22 mouse cellular contexts compared by ENCODE assay signal in the genomic region with DNA sequence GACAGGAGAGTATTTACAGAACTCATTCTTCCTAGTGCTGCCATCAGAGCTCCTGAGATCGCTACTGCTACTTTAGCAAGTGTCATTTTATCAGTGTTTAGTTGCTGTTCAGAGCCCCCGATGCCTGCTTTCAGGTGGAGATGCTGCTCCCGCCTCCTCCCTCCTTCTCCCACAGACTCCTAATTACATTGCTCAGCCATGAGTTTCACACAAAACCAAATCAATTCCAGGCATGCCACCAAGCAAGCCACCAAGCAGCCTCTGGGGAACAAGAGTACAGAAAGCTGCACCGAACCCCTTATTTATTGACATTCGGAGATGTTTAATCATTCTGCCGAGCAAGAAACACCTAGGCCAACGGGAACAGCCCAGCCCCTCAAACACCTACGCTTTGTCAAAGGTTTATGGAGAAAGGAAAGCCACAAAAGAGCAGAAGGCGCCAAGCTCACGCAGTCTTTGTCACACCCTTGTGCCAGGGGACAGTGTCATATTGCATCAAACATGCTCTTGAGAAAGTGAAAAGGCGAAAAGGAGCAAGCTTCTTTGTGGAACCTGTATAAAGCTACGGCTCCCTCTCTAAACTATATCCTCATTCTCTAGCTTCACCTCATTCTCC. TPM values are rescaled to one million over a fixed set of nuclear protein-coding genes. Genes with fewer than 3 reads are reported as not detected.
DNase-seq lines count a peak whose midpoint lies in the region; ATAC-seq lines count a peak whose summit lies in the region.
"Had no signal": no experiment of that assay in that cellular context is flagged by ENCODE, and none has a peak within 500 bp of the region (broad histone marks: within the 10 kb centered on the region; RNA-seq: fewer than 3 reads in every experiment).

No protein-coding gene starts in this region.

- DNase-seq in hindbrain, embryonic 14.5 days (ENCODE audit: low spot score) = peak; percentile 29
- no peak for DNase-seq in hindbrain, embryonic 11.5 days (ENCODE audit: low spot score)
- peak; percentile 31 for DNase-seq in embryonic facial prominence, embryonic 14.5 days (ENCODE audit: low spot score)
- DNase-seq in thymus, postnatal 0 days (ENCODE audit: low spot score) = no peak
- DNase-seq: adrenal gland, postnatal 14 days; cerebellum, adult 2 months; gastrocnemius, postnatal 14 days; heart, adult 18-20 months; kidney, adult 8-10 months; lung, adult 2 months; right cerebral cortex, postnatal 25 days; thymus, postnatal 36 days had no signal

- no peak overlapping the region for H3K4me3 ChIP-seq in hindbrain, embryonic 14.5 days (replicated peaks; ENCODE audit: low read length)
- H3K4me3 ChIP-seq in hindbrain, embryonic 11.5 days (ENCODE audit: low read depth, low read length) = no peak overlapping the region
- no peak overlapping the region for H3K4me3 ChIP-seq in liver, embryonic 15.5 days (replicated peaks)
- H3K4me3 ChIP-seq in liver, embryonic 12.5 days = no peak overlapping the region
- no peak overlapping the region for H3K4me3 ChIP-seq in embryonic facial prominence, embryonic 14.5 days (ENCODE audit: low read depth, low read length)
- no peak overlapping the region for H3K4me3 ChIP-seq in stomach, embryonic 15.5 days (replicated peaks)
- H3K4me3 ChIP-seq: erythroblast, embryonic 14.5 days; heart, embryonic 13.5 days; limb, embryonic 15.5 days; myocyte had no signal

- ATAC-seq in hindbrain, embryonic 14.5 days (ENCODE audit: low FRiP score) = 0 out of 2 replicates have a peak, but pooled peaks have one; percentile 55
- no peak for ATAC-seq in hindbrain, embryonic 11.5 days (ENCODE audit: low FRiP score)
- ATAC-seq in liver, embryonic 15.5 days (ENCODE audit: insufficient read depth) = no peak
- ATAC-seq in liver, embryonic 12.5 days = no peak
- ATAC-seq in embryonic facial prominence, embryonic 14.5 days (ENCODE audit: low read depth) = no peak
- 0 out of 2 replicates have a peak, but pooled peaks have one; percentile 41 for ATAC-seq in stomach, embryonic 15.5 days (ENCODE audit: insufficient read depth, low FRiP score, low read depth)
- ATAC-seq: forebrain, embryonic 14.5 days had no signal

- H3K27me3 ChIP-seq in hindbrain, embryonic 14.5 days (ENCODE audit: control insufficient read depth, insufficient read depth, low read length) = no peaks in the 10 kb centered on the region
- no peaks in the 10 kb centered on the region for H3K27me3 ChIP-seq in hindbrain, embryonic 11.5 days (ENCODE audit: control insufficient read depth, insufficient read depth, low read length)
- H3K27me3 ChIP-seq in liver, embryonic 15.5 days = no peaks in the 10 kb centered on the region
- H3K27me3 ChIP-seq in liver, embryonic 12.5 days (replicated peaks) = no peaks in the 10 kb centered on the region
- H3K27me3 ChIP-seq in embryonic facial prominence, embryonic 14.5 days (replicated peaks; ENCODE audit: control insufficient read depth, insufficient read depth, low read length) = no peaks in the 10 kb centered on the region
- no peaks in the 10 kb centered on the region for H3K27me3 ChIP-seq in stomach, embryonic 15.5 days (replicated peaks)
- H3K27me3 ChIP-seq: CH12.LX; heart, embryonic 13.5 days; limb, embryonic 15.5 days had no signal

- 66% methylated on average over 12 of the region's 12 CpGs for whole genome bisulfite sequencing in hindbrain, embryonic 14.5 days
- 81% methylated on average over 12 of the region's 12 CpGs for WGBS in hindbrain, embryonic 11.5 days
- 62% methylated on average over 12 of the region's 12 CpGs for WGBS in liver, embryonic 15.5 days (ENCODE audit: insufficient replicate concordance)
- WGBS in liver, embryonic 12.5 days (ENCODE audit: insufficient replicate concordance) = 72% methylated on average over 12 of the region's 12 CpGs
- WGBS in embryonic facial prominence, embryonic 14.5 days = 68% methylated on average over 12 of the region's 12 CpGs
- WGBS in stomach, embryonic 15.5 days = 53% methylated on average over 12 of the region's 12 CpGs

- no peaks in the 10 kb centered on the region for H3K36me3 ChIP-seq in hindbrain, embryonic 14.5 days (replicated peaks; ENCODE audit: control insufficient read depth, insufficient read depth)
- H3K36me3 ChIP-seq in hindbrain, embryonic 11.5 days (ENCODE audit: control insufficient read depth, insufficient read depth, low read length) = no peaks in the 10 kb centered on the region
- H3K36me3 ChIP-seq in liver, embryonic 15.5 days (replicated peaks) = no peaks in the 10 kb centered on the region
- no peaks in the 10 kb centered on the region for H3K36me3 ChIP-seq in liver, embryonic 12.5 days
- no peaks in the 10 kb centered on the region for H3K36me3 ChIP-seq in embryonic facial prominence, embryonic 14.5 days (ENCODE audit: control insufficient read depth, insufficient read depth, low read length)
- H3K36me3 ChIP-seq in stomach, embryonic 15.5 days = no peaks in the 10 kb centered on the region
- H3K36me3 ChIP-seq: heart, embryonic 13.5 days; limb, embryonic 15.5 days had no signal

- no peaks in the 10 kb centered on the region for H3K9me3 ChIP-seq in hindbrain, embryonic 14.5 days (ENCODE audit: control insufficient read depth, low read length)
- H3K9me3 ChIP-seq in hindbrain, embryonic 11.5 days (ENCODE audit: control insufficient read depth, low read length) = no peaks in the 10 kb centered on the region
- H3K9me3 ChIP-seq in liver, embryonic 15.5 days (replicated peaks) = no peaks in the 10 kb centered on the region
- peaks cover 3% of the 10 kb centered on the region; the same call in 1 of the 2 replicates for H3K9me3 ChIP-seq in liver, embryonic 12.5 days (replicated peaks)
- H3K9me3 ChIP-seq in embryonic facial prominence, embryonic 14.5 days (ENCODE audit: control insufficient read depth, low read length) = no peaks in the 10 kb centered on the region
- H3K9me3 ChIP-seq in stomach, embryonic 15.5 days = no peaks in the 10 kb centered on the region
- H3K9me3 ChIP-seq: heart, embryonic 13.5 days; limb, embryonic 15.5 days had no signal

- H3K4me1 ChIP-seq in hindbrain, embryonic 14.5 days (replicated peaks; ENCODE audit: control insufficient read depth, insufficient read depth, low read length) = no peaks in the 10 kb centered on the region
- no peaks in the 10 kb centered on the region for H3K4me1 ChIP-seq in hindbrain, embryonic 11.5 days (replicated peaks; ENCODE audit: control insufficient read depth, insufficient read depth, low read length)
- H3K4me1 ChIP-seq in liver, embryonic 15.5 days (replicated peaks) = peaks cover 21% of the 10 kb centered on the region
- H3K4me1 ChIP-seq in liver, embryonic 12.5 days = peaks cover 22% of the 10 kb centered on the region
- no peaks in the 10 kb centered on the region for H3K4me1 ChIP-seq in embryonic facial prominence, embryonic 14.5 days (ENCODE audit: control insufficient read depth, insufficient read depth, low read length)
- no peaks in the 10 kb centered on the region for H3K4me1 ChIP-seq in stomach, embryonic 15.5 days
- H3K4me1 ChIP-seq: heart, embryonic 13.5 days had no signal

- H3K27ac ChIP-seq in hindbrain, embryonic 14.5 days = no peak overlapping the region
- H3K27ac ChIP-seq in hindbrain, embryonic 11.5 days (ENCODE audit: low read depth, low read length) = no peak overlapping the region
- H3K27ac ChIP-seq in liver, embryonic 15.5 days (replicated peaks) = 0 out of 2 replicates have a peak overlapping the region, but pooled peaks have one; percentile 19
- H3K27ac ChIP-seq in liver, embryonic 12.5 days = no peak overlapping the region
- no peak overlapping the region for H3K27ac ChIP-seq in embryonic facial prominence, embryonic 14.5 days (replicated peaks; ENCODE audit: low read depth, low read length)
- peak overlapping the region; percentile 31; the same call in 1 of the 2 replicates for H3K27ac ChIP-seq in stomach, embryonic 15.5 days
- H3K27ac ChIP-seq: heart, embryonic 13.5 days; limb, embryonic 15.5 days had no signal

- H3K9ac ChIP-seq in hindbrain, embryonic 14.5 days = no peak overlapping the region
- no peak overlapping the region for H3K9ac ChIP-seq in hindbrain, embryonic 11.5 days (ENCODE audit: low read depth, low read length)
- H3K9ac ChIP-seq in liver, embryonic 15.5 days = no peak overlapping the region
- H3K9ac ChIP-seq in liver, embryonic 12.5 days = no peak overlapping the region
- H3K9ac ChIP-seq in embryonic facial prominence, embryonic 14.5 days (ENCODE audit: low read depth, low read length) = no peak overlapping the region
- no peak overlapping the region for H3K9ac ChIP-seq in stomach, embryonic 15.5 days
- H3K9ac ChIP-seq: heart, embryonic 13.5 days; limb, embryonic 15.5 days had no signal

- no peak overlapping the region for H3K4me2 ChIP-seq in hindbrain, embryonic 14.5 days (replicated peaks)
- no peak overlapping the region for H3K4me2 ChIP-seq in hindbrain, embryonic 11.5 days (replicated peaks; ENCODE audit: low read depth, low read length)
- no peak overlapping the region for H3K4me2 ChIP-seq in liver, embryonic 15.5 days
- no peak overlapping the region for H3K4me2 ChIP-seq in liver, embryonic 12.5 days
- H3K4me2 ChIP-seq in embryonic facial prominence, embryonic 14.5 days (ENCODE audit: low read depth, low read length) = no peak overlapping the region
- peak overlapping the region; percentile 6; the same call in 1 of the 2 replicates for H3K4me2 ChIP-seq in stomach, embryonic 15.5 days
- H3K4me2 ChIP-seq: heart, embryonic 13.5 days; limb, embryonic 15.5 days; midbrain, embryonic 11.5 days had no signal

RNA-seq across cellular contexts. Expression of a gene that starts 27.7 kb away (rescaled TPM):
- polyA plus RNA-seq in hindbrain, embryonic 14.5 days (2014; fragmentation: Nextera tagmentation; extraction: Ambion mirVana) = 2.5 and 3.3 TPM in 2 replicates
- 2.6 and 2.7 TPM in 2 replicates for polyA plus RNA-seq in hindbrain, embryonic 11.5 days (2014; fragmentation: Nextera tagmentation; extraction: Ambion mirVana)
- polyA plus RNA-seq in liver, embryonic 15.5 days (2015; fragmentation: Nextera tagmentation; extraction: Ambion mirVana) = 20.4 and 24.6 TPM in 2 replicates
- 13.5 and 16.2 TPM in 2 replicates for polyA plus RNA-seq in liver, embryonic 12.5 days (2016; fragmentation: Nextera tagmentation; extraction: Ambion mirVana)
- polyA plus RNA-seq in embryonic facial prominence, embryonic 14.5 days (2014; fragmentation: Nextera tagmentation; extraction: Ambion mirVana) = 3.9 and 4.4 TPM in 2 replicates
- polyA plus RNA-seq in stomach, embryonic 15.5 days (2015; fragmentation: Nextera tagmentation; extraction: Ambion mirVana) = 44.8 and 54.4 TPM in 2 replicates
- 0.47 and 0.69 TPM in 2 replicates for polyA plus RNA-seq in thymus, postnatal 0 days (2015; fragmentation: Nextera tagmentation; extraction: Ambion mirVana)
- polyA plus RNA-seq: myocyte had no signal

Comparison
In these comparisons a context has a peak if more than half of its experiments do, and no peak if none do; other contexts are left out.
1. ATAC-seq: peak in hindbrain, embryonic 14.5 days (single experiment) and stomach, embryonic 15.5 days (single experiment); none in hindbrain, embryonic 11.5 days (single experiment), liver, embryonic 15.5 days (single experiment), liver, embryonic 12.5 days (single experiment) and embryonic facial prominence, embryonic 14.5 days (single experiment).
2. DNase-seq: peak in hindbrain, embryonic 14.5 days (single experiment) and embryonic facial prominence, embryonic 14.5 days (single experiment); none in hindbrain, embryonic 11.5 days (single experiment) and thymus, postnatal 0 days (single experiment).
3. H3K27ac ChIP-seq: peak in liver, embryonic 15.5 days (single experiment) and stomach, embryonic 15.5 days (single experiment); none in hindbrain, embryonic 14.5 days (single experiment), hindbrain, embryonic 11.5 days (single experiment), liver, embryonic 12.5 days (single experiment) and embryonic facial prominence, embryonic 14.5 days (single experiment).